Mouse (Mus musculus) retina, postnatal 1 day (tissue): ENCODE data around the gene Gm5148.

Experiments used
- DNase-seq: peaks from one replicate; pipeline ENCODE4 v3.0.0-alpha.2; 2012

Gm5148 gene

DNA sequence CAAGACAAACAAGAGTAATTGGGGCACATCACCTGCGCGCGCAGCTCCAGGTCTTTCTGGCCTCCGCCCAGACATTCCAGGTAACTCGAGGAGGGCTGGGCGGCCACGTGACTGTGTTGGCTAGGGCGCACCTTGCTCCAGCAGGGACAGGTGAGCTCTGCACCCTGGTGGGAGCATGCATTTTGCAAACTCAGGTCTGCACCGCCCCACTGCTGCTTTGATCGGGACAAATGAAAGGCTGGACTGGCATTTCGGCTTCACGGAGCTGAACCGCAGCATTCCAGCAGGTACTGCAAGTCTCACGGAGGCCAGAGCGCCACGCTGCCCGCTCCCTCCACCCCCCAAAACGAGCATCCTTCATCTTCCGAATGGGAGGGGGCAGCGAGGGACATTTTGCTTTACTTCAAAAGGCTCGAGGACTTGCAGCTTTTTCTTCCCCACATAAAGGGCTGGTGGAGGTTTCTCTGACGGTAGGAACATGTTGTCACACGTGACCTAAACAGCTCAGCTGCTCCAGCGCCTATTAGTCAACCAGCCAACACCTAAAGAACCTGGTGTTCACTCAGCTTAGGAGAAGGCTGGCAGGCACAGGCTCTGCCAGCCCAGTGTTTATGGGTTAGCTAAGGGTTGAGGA is at the start of gene Gm5148:
Gene Gm5148 (minus strand): TSS at position 320 of the 634 bp plus-strand sequence.
- DNase-seq = peak; percentile 63

DNA sequence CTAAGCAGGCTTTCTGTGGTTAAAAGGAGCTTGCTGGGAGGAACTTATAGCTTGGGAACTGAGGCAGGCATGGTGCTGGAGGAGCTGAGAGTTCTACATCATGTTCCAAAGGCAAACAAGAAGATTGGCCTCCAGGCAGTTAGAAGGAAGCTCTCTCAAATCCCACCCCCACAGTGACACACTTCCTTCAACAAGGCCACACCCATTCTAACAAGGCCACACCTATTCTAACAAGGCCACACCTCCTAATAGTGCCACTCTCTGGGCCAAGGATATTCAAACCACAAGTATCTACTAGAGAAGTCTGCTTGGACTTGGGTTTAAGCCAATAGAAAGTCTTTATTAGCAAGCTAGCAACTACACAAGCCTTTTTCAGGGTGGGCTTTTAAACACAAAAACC is 46.7 kb upstream of the Gm5148 start:
- no peak for DNase-seq

DNA sequence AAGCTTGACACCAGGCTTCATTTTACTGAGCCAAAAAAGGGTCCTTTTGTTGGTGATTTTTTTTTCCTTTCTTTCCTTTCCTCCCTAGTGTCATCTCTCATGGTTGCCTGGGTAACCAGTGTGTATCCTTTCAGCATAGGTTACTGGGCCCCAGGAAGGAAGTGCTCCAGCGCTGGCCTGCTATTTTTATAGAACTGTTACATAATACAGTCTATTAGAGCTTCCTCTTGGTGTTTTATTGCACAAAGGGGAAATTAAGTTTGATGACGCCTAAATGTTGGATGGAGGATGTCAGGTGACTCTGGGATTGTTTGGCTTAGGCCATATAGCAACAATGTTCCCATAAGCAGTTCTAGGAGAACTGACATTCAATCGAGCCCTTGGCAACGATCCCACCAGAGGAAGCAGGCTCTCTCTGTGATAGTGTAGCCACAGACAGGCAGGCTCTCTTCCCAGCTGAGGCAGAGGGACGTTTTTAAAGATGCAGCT is 45.0 kb upstream of the Gm5148 start:
- no peak for DNase-seq

- DNase-seq = no peak
Measured at GRCm38 (mm10) chr3:37767147-37768015, 43.1 kb upstream of the Gm5148 start.

- no peak for DNase-seq
Measured at GRCm38 (mm10) chr3:37766628-37767027, 42.3 kb upstream of the Gm5148 start.

GRCm38 (mm10) chr3:37765971-37766370 is 41.7 kb upstream of the Gm5148 start:
- no peak for DNase-seq

DNA sequence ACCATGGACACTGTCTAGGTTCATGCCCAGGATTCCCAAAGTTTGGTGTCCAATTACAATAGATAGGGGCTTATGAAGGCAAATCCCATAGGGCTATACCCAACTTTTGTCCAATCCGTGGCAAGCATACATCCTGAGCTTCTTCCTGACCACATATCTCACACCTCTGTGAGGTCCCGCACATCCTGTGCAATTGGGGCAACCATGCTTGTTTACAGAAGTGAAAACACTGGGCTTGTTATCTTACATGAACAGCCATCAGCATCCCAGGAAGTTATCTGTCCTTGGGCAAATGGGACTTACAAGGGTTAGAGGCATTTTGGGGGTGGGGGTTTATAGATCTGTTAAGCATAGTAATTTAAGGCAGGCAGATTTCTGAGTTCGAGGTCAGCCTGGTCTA is 41.0 kb upstream of the Gm5148 start:
- no peak for DNase-seq

DNA sequence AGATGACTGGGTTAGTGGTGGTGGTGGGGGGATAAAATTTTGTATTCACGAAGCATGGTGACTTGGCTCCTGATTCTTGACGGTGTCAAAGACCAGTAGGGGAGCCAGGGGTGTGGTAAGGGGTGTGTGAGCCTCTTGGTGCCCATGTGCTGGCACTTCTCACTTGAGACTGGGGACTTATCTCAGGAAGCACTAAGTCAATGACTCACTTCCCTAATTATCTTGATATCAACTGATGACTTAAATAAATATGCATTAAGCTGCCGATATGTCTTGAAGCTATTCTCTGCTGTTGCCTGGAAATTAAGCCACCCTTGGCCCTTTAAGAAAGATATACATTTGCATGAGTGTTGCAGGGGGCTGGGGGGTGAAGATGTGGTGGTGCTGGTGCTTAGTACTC is 38.0 kb upstream of the Gm5148 start:
- no peak for DNase-seq

- no peak for DNase-seq
Measured at GRCm38 (mm10) chr3:37761741-37762140, 37.5 kb upstream of the Gm5148 start.

- no peak for DNase-seq
Measured at GRCm38 (mm10) chr3:37760866-37761265, 36.6 kb upstream of the Gm5148 start.

- DNase-seq = no peak
Measured at GRCm38 (mm10) chr3:37758611-37759322, 34.5 kb upstream of the Gm5148 start.

DNA sequence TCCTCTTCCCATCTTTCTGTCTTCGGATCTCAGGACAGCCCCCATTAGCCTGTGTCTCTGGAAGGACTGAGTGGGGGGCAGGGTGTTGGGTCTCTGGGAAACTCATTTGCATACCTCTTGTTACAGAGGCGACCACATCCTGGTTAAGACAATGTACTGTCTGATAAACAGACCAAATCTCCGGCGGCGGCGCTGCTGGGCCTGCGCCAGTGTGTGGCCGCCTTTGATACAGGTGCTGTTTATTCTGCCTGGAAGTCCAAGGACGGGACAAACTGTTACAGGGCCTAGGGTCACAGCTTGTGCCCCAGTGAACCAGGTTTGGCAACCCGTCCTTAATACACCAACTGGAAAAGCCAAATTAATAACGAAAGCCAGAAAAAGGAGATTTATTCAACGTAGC is 33.8 kb upstream of the Gm5148 start:
- DNase-seq = peak; percentile 79

- no peak for DNase-seq
Measured at GRCm38 (mm10) chr3:37757613-37758012, 33.3 kb upstream of the Gm5148 start.

DNA sequence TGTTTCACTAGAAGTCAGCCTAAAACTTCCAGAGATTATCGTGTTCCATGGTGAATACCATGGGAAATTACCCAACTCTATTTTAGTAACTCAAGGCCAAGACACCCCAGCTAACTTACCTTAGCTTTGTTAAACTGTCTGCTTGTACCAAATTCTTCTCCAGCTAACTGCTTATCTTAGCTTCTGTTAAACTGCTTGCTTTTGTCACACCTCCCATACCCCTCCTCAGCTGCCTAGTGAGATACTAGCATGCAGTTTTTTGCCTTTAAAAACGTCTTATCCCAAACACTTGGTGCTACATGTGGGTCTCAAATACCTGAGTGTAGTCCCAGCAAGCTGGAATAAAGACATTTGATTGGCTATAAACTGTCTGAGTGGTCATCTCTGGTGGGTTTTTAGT is 31.7 kb upstream of the Gm5148 start:
- no peak for DNase-seq

DNA sequence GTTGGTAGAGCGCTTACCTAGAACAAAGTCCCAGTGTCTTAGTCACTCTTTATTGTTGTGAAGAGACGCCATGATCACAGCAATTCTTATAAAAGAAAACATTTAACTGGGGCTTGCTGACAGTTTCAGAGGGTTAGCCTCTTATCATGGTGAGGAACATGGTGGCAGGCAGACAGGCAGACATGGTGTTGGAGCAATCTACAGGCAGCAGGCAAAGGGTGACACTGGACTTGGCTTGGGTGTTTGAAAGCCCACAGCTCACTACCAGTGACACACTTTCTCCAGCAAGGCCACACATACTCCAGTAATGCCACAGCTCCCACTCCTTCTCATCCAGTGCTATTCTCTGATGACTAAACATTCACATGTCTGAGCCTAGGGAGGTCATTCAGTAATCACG is 30.3 kb upstream of the Gm5148 start:
- no peak for DNase-seq

DNA sequence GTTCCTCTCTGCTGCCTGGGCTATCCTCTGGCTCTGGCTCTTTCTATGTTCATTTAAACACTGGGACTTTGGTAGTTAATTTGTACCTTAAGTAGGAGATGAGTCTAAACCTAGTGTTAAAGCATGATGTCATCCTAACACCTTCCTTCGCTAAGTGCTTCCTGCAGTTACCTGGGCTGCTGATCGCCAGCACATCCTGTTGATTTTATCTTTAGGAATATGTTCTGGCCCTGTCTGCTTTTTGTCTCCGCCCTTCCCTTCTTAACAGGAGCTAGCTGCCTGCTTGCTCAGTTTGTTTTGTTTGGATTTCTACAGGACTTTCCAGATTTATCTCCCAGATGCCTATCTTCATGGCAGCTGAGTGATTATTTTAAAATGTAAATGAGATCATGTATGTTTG is 28.9 kb upstream of the Gm5148 start:
- no peak for DNase-seq

DNA sequence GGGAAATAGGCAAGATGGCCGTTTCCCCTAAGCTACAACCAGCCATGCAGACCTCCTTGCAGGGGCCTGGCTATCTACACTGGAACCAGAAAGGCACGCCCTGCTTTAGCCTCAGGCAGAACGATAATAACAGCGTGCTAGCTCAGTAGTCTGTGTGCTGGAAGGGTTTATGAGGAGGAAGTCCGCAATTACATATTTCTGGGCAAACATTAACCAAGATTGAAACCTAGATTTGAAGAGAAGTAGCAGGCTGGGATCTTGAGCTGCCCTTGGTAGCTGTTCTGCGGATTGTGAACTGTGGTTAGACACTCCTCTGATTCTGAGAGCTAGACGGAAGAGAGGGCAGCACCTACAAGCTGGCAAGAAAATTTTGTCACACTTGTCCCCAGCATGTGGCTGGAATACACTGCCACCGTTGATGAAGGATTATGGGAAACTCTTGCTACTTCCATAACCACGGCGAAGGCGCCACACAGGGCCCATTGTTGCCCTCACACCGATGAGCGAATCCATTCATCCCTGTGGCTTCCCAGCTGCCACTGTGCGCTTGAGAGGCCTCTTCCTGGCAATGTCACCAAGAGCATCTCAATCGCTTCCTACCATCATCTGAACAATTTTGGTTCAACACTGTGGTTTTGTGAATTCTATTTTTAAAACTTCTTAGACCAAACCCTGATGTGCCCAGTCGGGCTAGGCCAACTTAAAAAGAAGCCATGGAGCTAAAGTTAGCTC is 23.9 kb upstream of the Gm5148 start:
- DNase-seq = no peak

- no peak for DNase-seq
Measured at GRCm38 (mm10) chr3:37747258-37748001, 23.1 kb upstream of the Gm5148 start.

DNA sequence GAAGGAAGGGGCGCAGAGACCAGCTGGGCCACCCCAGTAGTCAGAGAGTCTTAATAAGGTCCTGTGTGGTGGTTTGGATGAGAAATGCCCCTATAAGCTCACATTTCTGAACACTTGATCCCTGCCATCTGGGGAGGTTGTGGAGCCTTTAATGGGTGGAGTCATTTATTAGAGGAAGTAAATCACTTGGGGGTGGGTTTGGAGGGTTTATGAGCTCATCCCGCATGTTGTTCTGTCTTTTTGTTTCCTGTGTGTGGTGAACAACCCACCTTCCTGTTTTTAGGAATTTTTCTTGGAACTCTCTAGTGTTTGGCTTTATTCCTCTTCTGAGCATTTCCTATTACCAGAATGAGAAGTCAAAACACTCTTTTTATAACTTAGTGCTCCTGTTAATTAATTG is 19.8 kb upstream of the Gm5148 start:
- DNase-seq = no peak

GRCm38 (mm10) chr3:37739996-37740395 is 15.7 kb upstream of the Gm5148 start:
- DNase-seq = no peak

GRCm38 (mm10) chr3:37738171-37738950 is 14.1 kb upstream of the Gm5148 start:
- DNase-seq = no peak
